Mouse (Mus musculus) layer of hippocampus, adult 11-12 months (tissue): ENCODE measurements around the gene Zfp786.

Source experiments
- DNase-seq: peaks from one replicate; pipeline ENCODE4 v3.0.0; 2022; ENCODE audit warnings: low spot score

Gene Zfp786

GRCm38 (mm10) chr6:47821236-47821635, 9.4 kb downstream of the Zfp786 start:
- DNase-seq: no peak

- no peak for DNase-seq
These were observed 10.9 kb downstream of the Zfp786 start for GRCm38 (mm10) chr6:47819626-47820325.

GRCm38 (mm10) chr6:47818721-47819120, 11.9 kb downstream of the Zfp786 start:
- no peak for DNase-seq

DNA sequence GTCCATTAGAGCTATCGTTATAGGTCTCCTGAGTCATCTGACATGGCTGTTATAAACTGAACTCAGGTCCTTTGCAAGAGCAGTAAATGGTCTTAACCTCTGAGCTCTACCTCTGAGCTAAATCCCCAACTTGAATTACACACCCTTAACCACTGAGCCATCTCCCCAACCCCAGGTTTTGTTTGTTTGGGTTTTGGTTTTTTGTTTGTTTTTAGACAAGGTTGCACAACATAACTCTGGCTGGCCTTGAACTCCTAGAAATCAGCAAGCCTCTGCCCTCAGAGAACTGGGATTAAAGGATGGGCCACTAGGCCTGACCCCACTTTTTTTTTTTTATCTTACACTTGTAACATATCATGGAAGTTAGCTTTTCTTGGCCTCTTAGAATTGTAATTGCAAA, 14.5 kb downstream of the Zfp786 start:
- DNase-seq: no peak

DNA sequence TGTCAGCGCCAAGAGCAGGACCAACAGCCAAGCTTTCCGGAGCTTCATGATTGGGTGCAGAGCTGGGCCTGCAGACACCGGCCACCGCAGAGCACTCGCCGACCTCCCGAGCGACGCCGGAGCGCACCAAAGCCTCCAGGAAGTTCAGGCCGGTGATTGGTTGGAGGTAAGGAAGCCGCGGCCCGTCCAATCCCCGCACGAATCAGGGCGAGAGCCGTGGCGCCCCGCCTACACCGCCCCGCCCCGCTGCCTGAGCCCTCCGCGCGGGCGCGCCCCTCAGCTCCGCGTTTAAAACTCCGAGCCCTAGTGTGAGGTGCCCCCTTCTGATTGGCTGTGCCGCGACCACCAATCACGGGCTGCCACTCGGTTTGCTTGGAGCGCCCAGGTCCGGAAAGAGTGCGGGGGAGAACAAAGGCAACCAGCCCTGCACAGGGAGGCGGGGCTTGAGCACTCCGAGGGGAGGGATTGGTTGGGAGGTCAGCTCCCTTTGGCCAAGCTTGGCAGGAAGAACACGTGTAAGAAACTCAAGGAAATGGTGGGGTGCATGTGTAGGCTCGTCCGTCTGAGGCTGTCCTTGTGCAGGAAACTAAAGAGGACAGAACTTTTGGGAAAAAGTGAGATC, 17.3 kb downstream of the Zfp786 start, which contains the start of gene Pdia4:
Gene Pdia4, minus strand, starts transcription at position 174 of the 622 bp plus-strand sequence.
- DNase-seq: peak; percentile 97

DNA sequence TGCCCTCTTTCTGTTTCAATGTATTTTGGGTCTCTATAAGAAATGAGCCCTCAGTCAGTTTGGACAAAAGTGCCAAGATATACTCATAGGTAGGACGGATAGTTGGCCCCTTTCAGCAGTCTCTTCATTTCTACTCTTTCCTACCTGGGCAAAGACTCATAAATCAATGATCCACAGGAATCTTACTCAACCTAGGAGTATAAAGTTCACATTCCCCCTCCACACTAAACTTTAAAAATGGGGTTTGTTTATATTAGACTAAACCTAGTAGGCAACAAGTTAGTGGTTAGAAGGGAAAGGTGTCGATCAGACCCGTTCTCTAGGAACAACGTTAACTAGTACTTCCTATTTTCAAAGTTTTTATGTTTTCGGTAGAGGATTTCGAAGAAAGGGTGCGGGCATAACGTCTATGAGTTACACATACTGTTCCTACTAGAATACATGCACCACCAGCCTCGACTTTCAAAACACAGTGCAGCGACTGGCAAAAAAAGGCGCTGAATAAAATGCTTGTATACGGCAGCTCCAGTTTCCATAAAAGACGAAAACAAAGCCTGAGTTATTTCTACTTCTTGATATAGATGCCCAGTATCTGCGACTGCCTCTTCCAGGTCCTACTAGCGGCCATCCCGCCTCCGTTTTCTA, 18.3 kb downstream of the Zfp786 start:
- no peak for DNase-seq

GRCm38 (mm10) chr6:47811324-47811723, 19.3 kb downstream of the Zfp786 start:
- DNase-seq: no peak

GRCm38 (mm10) chr6:47810181-47810580, 20.5 kb downstream of the Zfp786 start:
- no peak for DNase-seq

- no peak for DNase-seq
These were observed 21.6 kb downstream of the Zfp786 start for GRCm38 (mm10) chr6:47809053-47809452.

- DNase-seq: no peak
These were observed 22.1 kb downstream of the Zfp786 start for GRCm38 (mm10) chr6:47808545-47808944.

- DNase-seq: no peak
These were observed 23.2 kb downstream of the Zfp786 start for GRCm38 (mm10) chr6:47807419-47807818.

GRCm38 (mm10) chr6:47805520-47805919, 25.1 kb downstream of the Zfp786 start:
- DNase-seq: no peak

- peak; percentile 76 for DNase-seq
These were observed 31.6 kb downstream of the Zfp786 start for GRCm38 (mm10) chr6:47799079-47799478.

GRCm38 (mm10) chr6:47794106-47794830, 36.4 kb downstream of the Zfp786 start:
- DNase-seq: peak; percentile 53

- DNase-seq: no peak
These were observed 37.4 kb downstream of the Zfp786 start for GRCm38 (mm10) chr6:47793284-47793683.

DNA sequence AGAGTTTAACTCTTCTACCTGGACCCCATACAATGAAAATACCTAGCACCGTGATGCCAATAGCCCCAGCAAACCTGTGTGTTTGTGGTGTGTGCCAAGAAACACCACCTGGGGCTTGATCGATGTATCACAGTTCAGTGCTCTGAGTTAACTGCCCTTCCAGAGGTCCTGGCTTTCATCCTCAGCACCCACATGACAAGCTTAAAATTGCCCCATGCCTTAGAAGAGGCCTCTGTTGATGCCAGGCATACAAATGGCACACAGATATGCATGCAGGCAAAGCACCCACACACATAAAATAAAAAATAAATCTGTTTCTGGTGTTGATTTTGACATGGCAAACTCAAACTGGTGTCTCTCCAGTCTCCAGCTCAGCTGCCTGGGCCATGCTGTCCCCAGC, 38.1 kb downstream of the Zfp786 start:
- DNase-seq: no peak

GRCm38 (mm10) chr6:47790745-47791144, 39.9 kb downstream of the Zfp786 start:
- no peak for DNase-seq

DNA sequence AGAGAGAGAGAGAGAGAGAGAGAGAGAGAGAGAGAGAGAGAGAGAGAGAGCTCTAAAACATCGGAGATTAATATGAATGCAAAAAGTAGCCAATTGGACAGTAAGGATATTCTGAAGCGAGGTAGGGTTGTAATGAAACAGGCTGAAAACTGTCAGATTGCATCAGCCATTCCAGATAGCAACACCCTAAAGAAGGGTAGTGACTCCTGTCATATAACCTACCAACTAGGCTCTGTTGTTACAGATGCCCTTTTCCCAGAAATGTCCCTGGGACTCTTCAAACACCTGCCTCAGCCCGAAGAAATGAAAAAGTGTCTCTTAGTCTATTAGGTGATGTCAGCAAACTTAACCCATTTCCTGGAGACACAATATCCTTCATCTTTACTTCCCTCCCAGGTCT, 41.8 kb downstream of the Zfp786 start:
- DNase-seq: no peak

GRCm38 (mm10) chr6:47787941-47788736, 42.5 kb downstream of the Zfp786 start:
- DNase-seq: peak; percentile 89

DNA sequence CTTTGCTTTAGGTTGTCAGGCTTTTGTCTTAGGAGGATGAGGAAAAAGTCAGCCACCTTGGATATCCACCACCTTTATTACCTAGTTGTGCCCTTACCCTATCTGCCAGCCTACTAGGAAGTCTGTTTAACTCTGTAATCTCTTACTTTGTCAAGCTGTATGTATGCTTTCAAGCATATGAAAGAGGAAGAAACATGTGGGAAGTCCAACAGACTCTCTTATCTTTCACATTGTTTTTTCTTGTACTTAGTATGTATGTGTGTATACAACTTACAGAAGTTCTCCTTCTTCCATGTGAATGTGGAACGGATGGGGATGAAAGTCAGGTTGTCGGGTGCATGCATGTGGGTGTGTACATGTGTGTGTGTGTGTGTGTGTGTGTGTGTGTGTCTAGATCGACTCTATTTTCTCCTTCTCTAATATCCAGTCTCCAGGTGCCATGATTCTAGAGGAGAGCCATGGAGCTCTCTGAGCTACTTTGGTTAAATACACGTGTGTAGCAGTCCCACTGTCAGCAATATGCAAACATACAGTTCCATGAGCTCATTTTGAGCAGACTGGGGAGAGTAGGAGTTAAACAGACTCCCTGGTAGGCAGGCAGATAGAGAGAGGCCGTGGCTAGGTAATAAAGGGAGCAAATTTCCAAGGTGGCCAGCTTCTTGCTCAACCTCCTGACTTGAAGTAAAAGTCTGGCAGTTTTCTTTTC, 45.8 kb downstream of the Zfp786 start:
- no peak for DNase-seq
